Mouse (Mus musculus) lung, adult 2 months (tissue): ENCODE measurements at regions not wholly inside any gene's neighbourhood (a gene's known extent, or its start where the extent isn't known, plus 50 kb on each side); places are given as distances from the start of the nearest gene placed in this dataset.

Experiments used
- CTCF ChIP-seq: fragments of 200-500 bp; IDR thresholded peaks from 2 replicates; pipeline ENCODE4 v1.5.1; 2011; ENCODE audit warnings: mild to moderate bottlenecking, low read length, control low read depth; ENCODE audit not compliant: insufficient read depth
- POLR2A ChIP-seq: fragments of 200-500 bp; IDR thresholded peaks from 2 replicates; pipeline ENCODE4 v1.6.1; 2011; ENCODE audit warnings: low read depth, mild to moderate bottlenecking, control low read depth, low read length, borderline replicate concordance; ENCODE audit errors: extremely low read depth

DNA sequence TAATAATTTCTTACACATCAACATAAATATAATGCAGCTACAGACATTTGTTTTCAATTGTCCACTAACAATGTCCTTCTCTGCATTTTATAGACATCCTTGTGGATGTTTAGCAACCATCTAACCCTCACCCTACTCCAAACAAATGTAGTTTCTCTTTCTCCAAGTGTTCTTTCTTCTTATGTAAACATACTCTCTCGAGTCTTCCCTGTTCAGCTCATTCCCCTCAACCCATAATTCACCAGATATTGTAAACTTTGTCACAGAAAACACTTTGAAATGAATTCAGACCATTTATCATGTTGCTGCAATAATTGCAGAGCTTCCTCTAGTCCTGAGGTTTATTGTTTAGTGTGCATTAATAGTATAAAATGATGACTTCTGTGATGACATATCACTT lies 172.6 kb upstream of the Gm17509 start:
- TF ChIP-seq POLR2A, result no peak
- TF ChIP-seq CTCF, result no peak
